Mouse (Mus musculus): ENCODE measurements around the gene Capn9.
A peak's percentile ranks its signal among the peaks of the same experiment; 100 is the strongest.

Capn9 gene

DNA sequence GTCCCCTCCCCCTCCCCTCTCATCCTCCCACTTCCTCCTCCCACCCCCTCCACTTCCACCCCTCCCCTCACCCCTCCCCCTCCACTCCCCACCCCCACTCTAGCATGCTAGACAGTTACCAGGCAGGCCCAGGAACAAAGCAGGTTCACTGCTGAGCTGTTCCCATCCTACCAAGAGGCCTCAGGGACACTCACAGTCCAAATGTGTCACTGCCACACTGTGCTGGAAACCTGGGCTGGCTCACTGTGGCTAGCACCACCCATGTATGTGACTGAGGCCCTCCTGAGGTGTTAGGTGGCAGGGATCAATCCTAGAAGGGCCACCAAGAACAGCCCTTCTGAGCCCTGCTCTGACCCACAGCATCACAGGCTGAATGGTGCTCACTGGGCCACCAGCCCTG, 72.4 kb downstream of the Capn9 start:
- no peak for DNase-seq

DNA sequence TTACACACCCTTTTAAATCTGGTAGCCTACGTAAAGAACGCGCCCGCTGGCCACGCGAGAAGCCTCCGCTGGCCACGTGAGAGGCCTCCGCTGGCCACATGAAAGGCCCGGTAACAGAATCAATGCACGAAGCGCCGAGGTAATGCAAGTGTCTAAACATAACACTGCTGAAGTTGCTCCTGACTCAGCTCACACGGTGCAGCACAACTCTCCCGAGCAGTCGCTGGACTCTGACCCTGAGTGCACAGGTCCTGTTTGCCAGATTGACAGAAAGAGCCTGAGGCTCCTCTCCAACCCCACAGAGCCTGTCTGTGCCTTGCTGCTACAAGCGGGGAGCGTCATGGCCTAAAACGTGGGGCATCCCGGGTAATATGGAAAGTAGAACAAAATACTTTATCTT, 75.9 kb downstream of the Capn9 start:
- DNase-seq, result no peak

DNA sequence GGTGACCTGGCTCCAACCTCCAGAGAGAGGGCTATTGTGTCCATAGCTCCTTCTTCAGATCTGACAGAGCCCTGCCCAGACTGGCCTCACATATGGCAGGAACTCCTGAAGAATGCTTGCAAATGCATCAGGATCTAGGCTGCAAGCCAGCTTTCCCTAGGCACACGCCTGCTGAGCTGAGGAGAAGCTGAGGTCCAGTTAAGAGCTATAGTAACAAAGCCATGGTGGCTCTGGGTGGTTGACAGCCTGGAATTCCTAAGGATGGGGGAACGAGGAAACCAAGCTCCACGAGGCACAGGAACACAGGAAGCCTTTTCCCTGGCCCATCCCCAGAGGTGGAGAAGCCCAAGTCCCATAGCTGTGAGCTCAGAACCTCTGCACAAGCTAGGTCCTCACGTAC, 76.6 kb downstream of the Capn9 start:
- DNase-seq, result no peak

DNA sequence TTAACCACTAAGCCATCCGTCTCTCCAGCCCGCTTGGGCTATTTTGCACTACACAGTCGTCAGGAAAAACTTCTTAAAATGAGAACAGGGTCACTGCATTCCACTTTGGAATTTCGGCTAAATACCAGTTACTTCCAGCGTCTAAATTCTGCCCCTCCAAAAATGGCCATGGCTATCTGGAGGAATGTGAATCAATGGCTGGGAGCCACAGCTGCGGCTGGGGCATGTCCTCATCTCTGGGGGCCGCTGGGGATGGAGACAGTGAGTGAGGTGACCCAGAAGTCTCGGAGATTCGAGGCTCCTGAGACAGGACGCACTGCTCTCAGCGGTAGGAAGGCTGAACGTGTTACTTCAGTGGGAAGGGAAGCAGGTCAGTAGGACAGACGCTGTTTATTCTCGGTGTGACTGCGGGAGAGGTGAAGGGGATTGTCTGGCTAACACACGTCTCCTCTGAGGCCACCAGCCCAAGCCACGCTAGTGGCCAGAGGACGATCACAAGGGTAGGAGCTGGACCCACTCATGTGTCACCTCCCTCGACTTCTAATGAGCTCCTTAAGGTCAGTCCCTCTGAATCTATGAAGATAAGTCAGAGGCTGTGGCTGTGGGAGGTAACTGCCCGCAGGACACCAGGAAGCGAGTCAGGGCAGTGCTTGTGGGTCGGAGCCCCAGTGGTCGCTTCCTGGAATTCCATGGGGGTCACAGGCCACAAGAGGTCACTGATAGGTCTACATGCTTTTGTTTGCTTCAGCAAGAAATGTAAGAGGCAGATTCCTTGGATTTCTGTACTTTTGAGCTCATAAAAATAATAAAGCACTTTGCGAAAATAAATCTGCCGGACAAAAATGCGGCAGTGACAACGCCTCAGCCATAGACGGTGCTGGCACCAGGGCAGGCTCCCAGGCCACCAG, 77.9 kb downstream of the Capn9 start:
- no peak for DNase-seq

DNA sequence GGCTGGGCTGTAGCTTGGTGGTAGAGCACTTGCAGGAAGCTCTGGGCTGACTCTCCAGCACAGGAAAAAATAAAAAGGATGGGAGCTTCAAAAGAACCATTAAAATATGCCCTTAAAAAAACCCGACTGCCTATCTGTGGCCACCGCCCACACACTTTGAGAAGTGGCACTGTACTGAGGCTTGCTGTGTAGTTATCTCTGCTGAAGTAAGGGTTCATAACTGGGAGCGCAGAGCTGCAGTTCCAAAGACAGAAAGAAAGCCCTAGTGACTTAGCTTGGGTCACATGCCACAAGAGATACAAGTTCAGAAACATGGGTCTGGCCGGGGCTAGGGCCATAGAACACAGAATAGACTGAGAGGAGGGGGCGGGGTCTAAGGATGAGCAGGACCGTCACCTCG, 82.0 kb downstream of the Capn9 start:
- no peak for DNase-seq

DNA sequence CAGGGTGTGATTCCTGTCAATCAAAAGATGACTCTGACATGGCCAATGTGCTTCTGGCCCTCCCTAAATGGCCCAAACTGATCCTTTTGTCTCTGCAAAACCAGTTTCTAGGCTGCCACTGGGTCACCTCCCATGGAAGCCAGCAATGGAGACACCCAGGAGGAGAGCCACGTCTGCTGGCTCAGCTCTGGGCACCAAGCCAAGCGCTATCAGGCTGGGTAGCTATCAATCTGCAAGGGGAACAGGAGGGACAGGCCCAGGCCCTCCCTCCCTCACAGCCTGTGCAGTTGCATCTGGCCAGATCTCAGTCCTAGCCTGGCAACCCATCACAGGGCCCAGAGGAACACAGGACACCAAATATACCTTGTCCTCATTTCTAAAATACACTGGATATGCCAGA, 82.5 kb downstream of the Capn9 start:
- no peak for DNase-seq

DNA sequence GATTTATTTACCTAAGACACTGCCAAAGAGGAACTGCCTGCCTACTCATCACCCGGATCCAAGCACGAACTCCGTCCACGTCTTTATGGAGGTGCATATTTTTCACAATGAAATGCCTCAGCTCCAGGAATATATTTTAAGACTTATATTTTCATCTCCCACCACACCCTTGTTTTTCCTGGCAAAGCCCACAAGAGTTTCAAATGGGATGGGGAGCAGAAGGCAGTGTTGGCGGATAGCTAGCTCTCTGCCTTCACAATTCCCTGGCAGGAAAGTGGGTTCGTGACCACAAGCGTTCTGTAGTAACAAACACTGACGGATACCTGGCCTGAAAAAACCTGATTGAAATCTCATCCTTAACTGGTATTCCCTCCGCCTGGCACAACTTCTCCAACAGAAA, 85.9 kb downstream of the Capn9 start:
- no peak for DNase-seq

DNA sequence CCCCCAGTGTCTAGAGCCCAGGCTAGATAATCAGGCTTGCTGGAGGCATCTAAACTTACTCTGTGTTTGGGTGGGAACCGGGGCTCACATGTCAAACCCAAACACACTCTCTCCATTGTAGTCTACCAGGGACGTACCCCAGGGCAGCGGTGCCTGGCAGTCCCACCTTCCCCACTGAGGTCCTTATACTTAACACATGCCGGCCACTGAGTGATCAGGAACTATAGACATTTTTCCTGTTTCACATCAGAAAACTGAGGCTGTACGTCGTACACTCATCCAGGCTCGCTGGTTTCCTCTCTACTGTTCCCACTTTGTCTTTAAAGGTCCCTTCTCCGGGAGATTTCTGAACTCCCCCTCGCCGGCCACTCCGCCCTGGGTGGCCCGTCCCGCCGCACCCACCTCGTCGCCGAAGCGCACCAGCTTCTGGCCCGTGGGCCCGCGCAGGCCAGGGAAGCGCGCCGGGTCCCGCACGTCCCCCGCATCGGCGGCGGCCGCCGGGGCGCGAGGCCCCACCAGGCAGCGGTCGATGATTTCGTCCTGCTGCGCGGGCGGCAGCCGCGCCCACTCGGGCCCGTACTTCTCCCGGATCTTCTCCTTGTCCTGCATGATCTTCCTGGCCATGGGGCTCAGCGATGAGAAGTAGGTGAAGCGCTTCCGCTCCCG, 86.7 kb downstream of the Capn9 start:
- DNase-seq, result peak in 1 of 2 experiments; percentile 28

DNA sequence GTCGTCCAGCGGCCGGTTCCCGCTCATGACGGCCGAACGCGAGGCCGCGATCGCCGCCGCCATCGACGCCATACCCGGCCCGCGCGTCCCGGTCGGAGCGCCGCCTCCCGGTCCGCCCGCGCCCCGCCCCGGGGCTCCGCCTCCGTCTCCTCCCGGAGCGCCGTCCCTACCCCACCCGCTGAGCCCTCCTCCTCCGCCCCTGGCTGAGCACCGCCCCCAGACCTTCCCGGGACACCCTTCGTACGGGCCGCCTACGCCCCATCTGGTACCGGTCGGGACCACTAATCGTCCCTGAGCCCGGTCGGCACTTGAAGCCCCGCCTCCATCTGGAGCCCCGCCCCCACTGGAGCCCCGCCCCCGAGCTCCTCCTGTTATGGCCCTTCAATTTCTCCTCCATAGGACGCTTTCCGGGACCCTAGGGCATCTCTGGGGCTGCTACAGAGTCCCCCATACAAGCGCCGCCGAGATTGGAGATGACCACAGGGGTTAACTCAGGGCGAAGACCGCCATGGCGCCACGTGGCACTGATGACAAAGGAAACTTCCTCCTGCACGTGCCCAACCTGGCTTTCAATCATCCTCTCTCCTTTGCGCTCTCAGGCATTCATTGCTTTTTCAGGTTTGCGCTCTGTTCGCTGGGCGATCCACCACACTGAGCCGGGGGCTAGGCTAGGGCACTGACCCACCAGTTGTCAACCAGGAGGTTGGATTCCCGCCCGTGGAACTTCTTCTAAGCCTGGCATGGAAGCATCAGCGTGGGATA, 87.4 kb downstream of the Capn9 start, which contains the start of gene 2310022B05Rik:
Gene 2310022B05Rik (minus strand): TSS at position 258 of the 762 bp plus-strand sequence.
- peak; percentile 84 for DNase-seq

DNA sequence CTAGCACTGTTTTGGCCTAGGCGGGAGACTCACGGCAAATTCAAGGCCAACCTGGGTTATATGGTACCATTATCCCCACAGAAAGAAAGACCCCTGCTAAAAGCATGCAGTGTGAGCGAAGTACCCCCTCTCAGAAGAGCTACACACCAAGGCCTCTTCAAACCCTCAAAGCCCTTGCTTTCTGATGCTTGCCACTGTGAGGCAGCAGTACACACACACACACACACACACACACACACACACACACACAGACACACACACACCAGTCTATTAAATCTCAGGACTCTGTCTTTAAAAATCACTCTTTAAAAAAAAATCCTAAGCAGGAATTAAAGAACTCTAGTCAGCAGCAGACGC, 87.9 kb downstream of the Capn9 start:
- peak in 1 of 2 experiments; percentile 10 for DNase-seq

DNA sequence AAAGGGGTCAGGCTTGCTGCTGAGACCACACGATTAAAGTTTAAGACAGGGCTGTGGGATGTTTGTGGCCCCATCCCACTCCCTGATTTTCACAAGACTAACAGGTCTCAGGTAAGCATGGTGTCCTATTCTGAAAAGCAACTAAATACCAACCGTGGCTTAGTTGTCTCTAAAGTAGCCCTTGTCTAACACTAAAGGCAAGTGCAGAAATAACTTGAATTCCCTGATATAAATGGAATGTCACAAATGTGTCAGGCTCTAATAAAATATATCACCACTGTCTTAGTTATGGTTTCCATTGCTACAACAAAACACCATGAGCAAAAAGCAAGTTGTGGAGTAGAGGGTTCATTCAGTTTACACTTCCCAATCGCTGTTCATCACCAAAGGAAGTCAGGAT, 88.5 kb downstream of the Capn9 start:
- DNase-seq, result no peak
